In the genomic region with DNA sequence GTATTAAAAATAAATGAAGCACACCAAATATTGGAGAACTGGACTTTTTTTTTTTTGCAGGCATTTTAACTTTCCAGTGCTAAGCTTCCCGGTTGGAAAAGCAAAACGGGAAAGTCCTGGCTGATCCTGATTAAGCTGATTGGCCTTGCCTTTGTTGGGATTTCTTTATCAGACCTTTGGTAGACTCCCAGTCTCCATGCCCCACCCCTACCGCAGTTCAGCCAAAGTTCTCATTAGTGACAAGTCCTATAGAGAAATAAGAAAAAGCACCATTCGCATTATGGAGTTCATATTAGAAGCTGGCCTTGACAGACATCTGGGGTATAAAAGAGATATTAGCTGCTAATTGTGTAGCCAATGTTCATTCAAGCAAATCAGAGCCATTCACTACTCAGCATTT, we compare ENCODE assay signal across 23 mouse cellular contexts.
DNase-seq lines count a peak whose midpoint lies in the region; ATAC-seq and TF ChIP-seq lines count a peak whose summit lies in the region.
"Had no signal": no experiment of that assay in that cellular context is flagged by ENCODE, and none has a peak within 500 bp of the region (broad histone marks: within the 10 kb centered on the region; RNA-seq: fewer than 3 reads in every experiment).

No protein-coding gene starts in this region.

- TF ChIP-seq CTCF in lung, embryonic 14.5 days (IDR thresholded peaks at IDR 0.05; ENCODE audit: low read depth) = no peak
- no peak for TF ChIP-seq CTCF in lung, adult 2 months (IDR thresholded peaks at IDR 0.05; ENCODE audit: insufficient read depth, low read length)

- no peak overlapping the region for H3K27ac ChIP-seq in forebrain, embryonic 10.5 days
- H3K27ac ChIP-seq in forebrain, embryonic 16.5 days (ENCODE audit: low read length) = no peak overlapping the region
- no peak overlapping the region for H3K27ac ChIP-seq in lung, embryonic 14.5 days (ENCODE audit: low read depth)
- H3K27ac ChIP-seq in forebrain, embryonic 14.5 days (ENCODE audit: low read depth, low read length) = no peak overlapping the region
- H3K27ac ChIP-seq: embryonic facial prominence, embryonic 13.5 days; heart, adult 2 months; heart, embryonic 10.5 days; hindbrain, embryonic 12.5 days; hindbrain, embryonic 15.5 days; intestine, embryonic 15.5 days had no signal

- no peak overlapping the region for H3K4me2 ChIP-seq in forebrain, embryonic 16.5 days (ENCODE audit: low read length)
- no peak overlapping the region for H3K4me2 ChIP-seq in lung, embryonic 14.5 days
- no peak overlapping the region for H3K4me2 ChIP-seq in forebrain, embryonic 14.5 days (ENCODE audit: low read length)
- H3K4me2 ChIP-seq: embryonic facial prominence, embryonic 13.5 days; hindbrain, embryonic 12.5 days; hindbrain, embryonic 15.5 days; intestine, embryonic 15.5 days had no signal

- H3K27me3 ChIP-seq in forebrain, embryonic 10.5 days (ENCODE audit: poor library complexity, severe bottlenecking) = no peaks in the 10 kb centered on the region
- H3K27me3 ChIP-seq in forebrain, embryonic 16.5 days (replicated peaks; ENCODE audit: control insufficient read depth, insufficient read depth, low read length) = no peaks in the 10 kb centered on the region
- H3K27me3 ChIP-seq in lung, embryonic 14.5 days (ENCODE audit: insufficient read depth, low read length) = no peaks in the 10 kb centered on the region
- H3K27me3 ChIP-seq in forebrain, embryonic 14.5 days (replicated peaks; ENCODE audit: control insufficient read depth, insufficient read depth, low read length) = no peaks in the 10 kb centered on the region
- H3K27me3 ChIP-seq: embryonic facial prominence, embryonic 13.5 days; hindbrain, embryonic 12.5 days; hindbrain, embryonic 15.5 days; intestine, embryonic 15.5 days had no signal

- peak; percentile 12 for DNase-seq in embryo, embryonic 10 days (ENCODE audit: low spot score)
- no peak for DNase-seq in embryo, embryonic 11 days
- peak; percentile 29 for DNase-seq in forebrain, embryonic 10.5 days (ENCODE audit: extremely low spot score, low spot score)
- DNase-seq in lung, embryonic 14.5 days = peak; percentile 49
- no peak for DNase-seq in lung, adult 2 months
- DNase-seq in forebrain, embryonic 14.5 days (ENCODE audit: low spot score) = peak; percentile 50
- DNase-seq: adrenal gland, adult 8-10 months; adrenal gland, postnatal 25 days; cerebellum, adult 18-20 months; cerebellum, adult 9-10 months; cerebellum, postnatal 14 days; gastrocnemius, postnatal 36 days; heart, adult 2 months; kidney, adult 11 months; kidney, adult 8-10 months had no signal

- H3K4me1 ChIP-seq in forebrain, embryonic 10.5 days = peaks cover 11% of the 10 kb centered on the region; the same call in 1 of the 2 replicates
- H3K4me1 ChIP-seq in forebrain, embryonic 16.5 days (replicated peaks; ENCODE audit: control insufficient read depth, insufficient read depth, low read length) = no peaks in the 10 kb centered on the region
- H3K4me1 ChIP-seq in lung, embryonic 14.5 days (ENCODE audit: insufficient read depth) = no peaks in the 10 kb centered on the region
- no peaks in the 10 kb centered on the region for H3K4me1 ChIP-seq in lung, adult 2 months (ENCODE audit: control insufficient read depth, insufficient read depth, low read length)
- no peaks in the 10 kb centered on the region for H3K4me1 ChIP-seq in forebrain, embryonic 14.5 days (ENCODE audit: control insufficient read depth, insufficient read depth, low read length)
- H3K4me1 ChIP-seq: embryonic facial prominence, embryonic 13.5 days; heart, embryonic 10.5 days; hindbrain, embryonic 12.5 days; hindbrain, embryonic 15.5 days; intestine, embryonic 15.5 days had no signal

- no peak for TF ChIP-seq POLR2A in lung, adult 2 months (IDR thresholded peaks at IDR 0.05; ENCODE audit: borderline replicate concordance, extremely low read depth, low read depth, low read length)

- no peaks in the 10 kb centered on the region for H3K36me3 ChIP-seq in forebrain, embryonic 10.5 days (replicated peaks)
- H3K36me3 ChIP-seq in forebrain, embryonic 16.5 days (ENCODE audit: control insufficient read depth, insufficient read depth) = no peaks in the 10 kb centered on the region
- no peaks in the 10 kb centered on the region for H3K36me3 ChIP-seq in lung, embryonic 14.5 days (ENCODE audit: insufficient read depth)
- H3K36me3 ChIP-seq in forebrain, embryonic 14.5 days (ENCODE audit: control insufficient read depth, insufficient read depth, low read length) = no peaks in the 10 kb centered on the region
- H3K36me3 ChIP-seq: embryonic facial prominence, embryonic 13.5 days; heart, embryonic 10.5 days; hindbrain, embryonic 12.5 days; hindbrain, embryonic 15.5 days; intestine, embryonic 15.5 days had no signal

- H3K9ac ChIP-seq in forebrain, embryonic 16.5 days (replicated peaks; ENCODE audit: low read depth, low read length) = no peak overlapping the region
- H3K9ac ChIP-seq in lung, embryonic 14.5 days = no peak overlapping the region
- no peak overlapping the region for H3K9ac ChIP-seq in forebrain, embryonic 14.5 days (ENCODE audit: low read length)
- H3K9ac ChIP-seq: embryonic facial prominence, embryonic 13.5 days; hindbrain, embryonic 12.5 days; hindbrain, embryonic 15.5 days; intestine, embryonic 15.5 days had no signal

- WGBS in forebrain, embryonic 10.5 days = 34% methylated on average over 4 of the region's 4 CpGs
- WGBS in forebrain, embryonic 16.5 days = 3% methylated on average over 4 of the region's 4 CpGs
- WGBS in lung, embryonic 14.5 days = 56% methylated on average over 4 of the region's 4 CpGs
- 65% methylated on average over 4 of the region's 4 CpGs for WGBS in lung, adult 2 months
- 8% methylated on average over 4 of the region's 4 CpGs for WGBS in forebrain, embryonic 14.5 days

- H3K4me3 ChIP-seq in forebrain, embryonic 10.5 days = no peak overlapping the region
- no peak overlapping the region for H3K4me3 ChIP-seq in forebrain, embryonic 16.5 days (replicated peaks; ENCODE audit: low read length)
- no peak overlapping the region for H3K4me3 ChIP-seq in lung, embryonic 14.5 days (ENCODE audit: low read depth, low read length)
- H3K4me3 ChIP-seq in lung, adult 2 months (replicated peaks; ENCODE audit: extremely low read depth, low read depth, low read length) = no peak overlapping the region
- no peak overlapping the region for H3K4me3 ChIP-seq in forebrain, embryonic 14.5 days (ENCODE audit: low read depth, low read length)
- H3K4me3 ChIP-seq: embryonic facial prominence, embryonic 13.5 days; heart, adult 2 months; heart, embryonic 10.5 days; hindbrain, embryonic 12.5 days; hindbrain, embryonic 15.5 days; intestine, embryonic 15.5 days had no signal

- H3K9me3 ChIP-seq in forebrain, embryonic 10.5 days = no peaks in the 10 kb centered on the region
- no peaks in the 10 kb centered on the region for H3K9me3 ChIP-seq in forebrain, embryonic 16.5 days (ENCODE audit: control insufficient read depth, low read length)
- H3K9me3 ChIP-seq in lung, embryonic 14.5 days (ENCODE audit: low read depth, low read length) = no peaks in the 10 kb centered on the region
- H3K9me3 ChIP-seq in forebrain, embryonic 14.5 days (replicated peaks; ENCODE audit: control insufficient read depth, low read length) = no peaks in the 10 kb centered on the region
- H3K9me3 ChIP-seq: embryonic facial prominence, embryonic 13.5 days; heart, embryonic 10.5 days; hindbrain, embryonic 12.5 days; hindbrain, embryonic 15.5 days; intestine, embryonic 15.5 days had no signal

- ATAC-seq in forebrain, embryonic 16.5 days = no peak
- ATAC-seq in lung, embryonic 14.5 days (ENCODE audit: insufficient read depth) = no peak
- no peak; the same call in 1 of the 2 replicates for ATAC-seq in forebrain, embryonic 14.5 days
- ATAC-seq in inflammation-experienced regulatory T-cells, adult 6 months = no peak
- ATAC-seq: activated CD4-positive, CD25-positive, alpha-beta regulatory T cell, adult 4 months; intestine, embryonic 15.5 days had no signal

Comparison
In these comparisons a context has a peak if more than half of its experiments do, and no peak if none do; other contexts are left out.
1. DNase-seq: peak in embryo, embryonic 10 days (single experiment), forebrain, embryonic 10.5 days (single experiment), lung, embryonic 14.5 days (single experiment) and forebrain, embryonic 14.5 days (single experiment); none in embryo, embryonic 11 days (single experiment) and lung, adult 2 months (single experiment).